Mouse (Mus musculus): Measurements from ENCODE around the gene Dock3. TPM values are rescaled to one million over a fixed set of nuclear protein-coding genes. Genes with fewer than 3 reads are reported as not detected.

Dock3 gene
- polyA plus RNA-seq, 1 experiment from 2014 or later: 0.69 TPM

GRCm38 (mm10) chr9:106934998-106935397 lies 296.7 kb downstream of the Dock3 start:
- H3K9ac ChIP-seq (replicated peaks; ENCODE audit: low read length): no peak overlapping the region

GRCm38 (mm10) chr9:106914878-106915277 lies 316.8 kb downstream of the Dock3 start:
- Histone ChIP-seq H3K4me3 (ENCODE audit: low read length) (no peak overlapping the region), H3K4me1 (ENCODE audit: insufficient read depth, low read length) (no peaks in the 10 kb centered on the region), H3K9ac (replicated peaks; ENCODE audit: low read length) (no peak overlapping the region), H3K27ac (ENCODE audit: low read length) (no peak overlapping the region), H3K9me3 (ENCODE audit: low read length) (no peaks in the 10 kb centered on the region), H3K36me3 (ENCODE audit: insufficient read depth, low read length) (no peaks in the 10 kb centered on the region), H3K4me2 (replicated peaks; ENCODE audit: low read depth, low read length) (no peak overlapping the region), H3K27me3 (ENCODE audit: insufficient read depth, low read length) (no peaks in the 10 kb centered on the region)
- 91% methylated on average over 6 of the region's 6 CpGs for WGBS
- ATAC-seq (ENCODE audit: low FRiP score, low TSS enrichment): no peak

More at GRCm38 (mm10) chr9:106934998-106935397, 296.7 kb downstream of the Dock3 start:
- H3K4me1 ChIP-seq (ENCODE audit: insufficient read depth, low read length): no peaks in the 10 kb centered on the region
- 79% methylated on average over 1 of the region's 1 CpGs for WGBS
- no peak overlapping the region for H3K27ac ChIP-seq (ENCODE audit: low read length)
- no peaks in the 10 kb centered on the region for H3K36me3 ChIP-seq (ENCODE audit: insufficient read depth, low read length)
- no peaks in the 10 kb centered on the region for H3K27me3 ChIP-seq (ENCODE audit: insufficient read depth, low read length)
- H3K9me3 ChIP-seq (ENCODE audit: low read length): no peaks in the 10 kb centered on the region
- no peak overlapping the region for H3K4me3 ChIP-seq (ENCODE audit: low read length)
- no peak overlapping the region for H3K4me2 ChIP-seq (replicated peaks; ENCODE audit: low read depth, low read length)
- ATAC-seq (ENCODE audit: low FRiP score, low TSS enrichment): no peak

GRCm38 (mm10) chr9:106913759-106914158 lies 317.9 kb downstream of the Dock3 start:
- 3% methylated on average over 1 of the region's 1 CpGs for WGBS
- no peaks in the 10 kb centered on the region for H3K36me3 ChIP-seq (ENCODE audit: insufficient read depth, low read length)
- no peak overlapping the region for H3K4me2 ChIP-seq (replicated peaks; ENCODE audit: low read depth, low read length)
- H3K9me3 ChIP-seq (ENCODE audit: low read length): no peaks in the 10 kb centered on the region
- H3K27me3 ChIP-seq (ENCODE audit: insufficient read depth, low read length): no peaks in the 10 kb centered on the region
- ATAC-seq (ENCODE audit: low FRiP score, low TSS enrichment): no peak
- no peak overlapping the region for H3K4me3 ChIP-seq (ENCODE audit: low read length)
- no peak overlapping the region for H3K27ac ChIP-seq (ENCODE audit: low read length)
- H3K4me1 ChIP-seq (ENCODE audit: insufficient read depth, low read length): no peaks in the 10 kb centered on the region
- H3K9ac ChIP-seq (replicated peaks; ENCODE audit: low read length): no peak overlapping the region

GRCm38 (mm10) chr9:106911624-106912023 lies 320.1 kb downstream of the Dock3 start:
- Histone ChIP-seq H3K9ac (replicated peaks; ENCODE audit: low read length) (no peak overlapping the region), H3K4me2 (replicated peaks; ENCODE audit: low read depth, low read length) (no peak overlapping the region), H3K9me3 (ENCODE audit: low read length) (no peaks in the 10 kb centered on the region), H3K4me1 (ENCODE audit: insufficient read depth, low read length) (no peaks in the 10 kb centered on the region), H3K27ac (ENCODE audit: low read length) (no peak overlapping the region), H3K4me3 (ENCODE audit: low read length) (no peak overlapping the region), H3K36me3 (ENCODE audit: insufficient read depth, low read length) (no peaks in the 10 kb centered on the region), H3K27me3 (ENCODE audit: insufficient read depth, low read length) (no peaks in the 10 kb centered on the region)
- WGBS: 79% methylated on average over 1 of the region's 1 CpGs
- no peak for ATAC-seq (ENCODE audit: low FRiP score, low TSS enrichment)

GRCm38 (mm10) chr9:106908715-106909114 lies 323.0 kb downstream of the Dock3 start:
- Histone ChIP-seq H3K27me3 (ENCODE audit: insufficient read depth, low read length) (no peaks in the 10 kb centered on the region), H3K36me3 (ENCODE audit: insufficient read depth, low read length) (no peaks in the 10 kb centered on the region), H3K27ac (ENCODE audit: low read length) (no peak overlapping the region), H3K4me2 (replicated peaks; ENCODE audit: low read depth, low read length) (no peak overlapping the region), H3K9me3 (ENCODE audit: low read length) (no peaks in the 10 kb centered on the region), H3K4me3 (ENCODE audit: low read length) (no peak overlapping the region), H3K4me1 (ENCODE audit: insufficient read depth, low read length) (no peaks in the 10 kb centered on the region), H3K9ac (replicated peaks; ENCODE audit: low read length) (no peak overlapping the region)
- 34% methylated on average over 5 of the region's 5 CpGs for WGBS
- no peak for ATAC-seq (ENCODE audit: low FRiP score, low TSS enrichment)

- Histone ChIP-seq H3K4me2 (replicated peaks; ENCODE audit: low read depth, low read length) (no peak overlapping the region), H3K27me3 (ENCODE audit: insufficient read depth, low read length) (no peaks in the 10 kb centered on the region), H3K36me3 (ENCODE audit: insufficient read depth, low read length) (no peaks in the 10 kb centered on the region), H3K4me1 (ENCODE audit: insufficient read depth, low read length) (no peaks in the 10 kb centered on the region), H3K9ac (replicated peaks; ENCODE audit: low read length) (no peak overlapping the region), H3K9me3 (ENCODE audit: low read length) (no peaks in the 10 kb centered on the region), H3K27ac (ENCODE audit: low read length) (no peak overlapping the region), H3K4me3 (ENCODE audit: low read length) (no peak overlapping the region)
- 79% methylated on average over 3 of the region's 3 CpGs for WGBS
- no peak for ATAC-seq (ENCODE audit: low FRiP score, low TSS enrichment)
These were observed 323.5 kb downstream of the Dock3 start for GRCm38 (mm10) chr9:106908174-106908573.

GRCm38 (mm10) chr9:106906597-106906996 lies 325.1 kb downstream of the Dock3 start:
- H3K4me3 ChIP-seq (ENCODE audit: low read length): no peak overlapping the region
- H3K36me3 ChIP-seq (ENCODE audit: insufficient read depth, low read length): no peaks in the 10 kb centered on the region
- no peak overlapping the region for H3K9ac ChIP-seq (replicated peaks; ENCODE audit: low read length)
- 90% methylated on average over 8 of the region's 8 CpGs for WGBS
- H3K27ac ChIP-seq (ENCODE audit: low read length): no peak overlapping the region
- no peaks in the 10 kb centered on the region for H3K27me3 ChIP-seq (ENCODE audit: insufficient read depth, low read length)
- H3K4me2 ChIP-seq (replicated peaks; ENCODE audit: low read depth, low read length): no peak overlapping the region
- ATAC-seq (ENCODE audit: low FRiP score, low TSS enrichment): no peak
- no peaks in the 10 kb centered on the region for H3K4me1 ChIP-seq (ENCODE audit: insufficient read depth, low read length)
- no peaks in the 10 kb centered on the region for H3K9me3 ChIP-seq (ENCODE audit: low read length)

- 16% methylated on average over 1 of the region's 1 CpGs for WGBS
- ATAC-seq (ENCODE audit: low FRiP score, low TSS enrichment): peak; percentile 27; the same call in 1 of the 2 replicates
- Histone ChIP-seq H3K4me2 (replicated peaks; ENCODE audit: low read depth, low read length) (no peak overlapping the region), H3K27ac (ENCODE audit: low read length) (no peak overlapping the region), H3K27me3 (ENCODE audit: insufficient read depth, low read length) (no peaks in the 10 kb centered on the region), H3K9me3 (ENCODE audit: low read length) (no peaks in the 10 kb centered on the region), H3K36me3 (ENCODE audit: insufficient read depth, low read length) (no peaks in the 10 kb centered on the region), H3K4me3 (ENCODE audit: low read length) (no peak overlapping the region), H3K4me1 (ENCODE audit: insufficient read depth, low read length) (no peaks in the 10 kb centered on the region), H3K9ac (replicated peaks; ENCODE audit: low read length) (no peak overlapping the region)
These were observed 327.9 kb downstream of the Dock3 start for GRCm38 (mm10) chr9:106903791-106904134.

- ATAC-seq (ENCODE audit: low FRiP score, low TSS enrichment): no peak
- WGBS: 77% methylated on average over 4 of the region's 4 CpGs
- H3K27me3 ChIP-seq (ENCODE audit: insufficient read depth, low read length): no peaks in the 10 kb centered on the region
These were observed 328.5 kb downstream of the Dock3 start for GRCm38 (mm10) chr9:106903099-106903790.

GRCm38 (mm10) chr9:106901596-106901995 lies 330.1 kb downstream of the Dock3 start:
- H3K27ac ChIP-seq (ENCODE audit: low read length): no peak overlapping the region
- H3K9ac ChIP-seq (replicated peaks; ENCODE audit: low read length): no peak overlapping the region
- no peak overlapping the region for H3K4me2 ChIP-seq (replicated peaks; ENCODE audit: low read depth, low read length)
- H3K4me3 ChIP-seq (ENCODE audit: low read length): no peak overlapping the region
- no peak for ATAC-seq (ENCODE audit: low FRiP score, low TSS enrichment)
- WGBS: 91% methylated on average over 7 of the region's 7 CpGs
- no peaks in the 10 kb centered on the region for H3K4me1 ChIP-seq (ENCODE audit: insufficient read depth, low read length)
- H3K9me3 ChIP-seq (ENCODE audit: low read length): no peaks in the 10 kb centered on the region
- no peaks in the 10 kb centered on the region for H3K27me3 ChIP-seq (ENCODE audit: insufficient read depth, low read length)
- H3K36me3 ChIP-seq (ENCODE audit: insufficient read depth, low read length): no peaks in the 10 kb centered on the region

More at GRCm38 (mm10) chr9:106903099-106903790, 328.5 kb downstream of the Dock3 start:
- H3K4me3 ChIP-seq (ENCODE audit: low read length): no peak overlapping the region
- H3K4me2 ChIP-seq (replicated peaks; ENCODE audit: low read depth, low read length): no peak overlapping the region
- H3K9me3 ChIP-seq (ENCODE audit: low read length): no peaks in the 10 kb centered on the region
- no peaks in the 10 kb centered on the region for H3K36me3 ChIP-seq (ENCODE audit: insufficient read depth, low read length)
- no peak overlapping the region for H3K9ac ChIP-seq (replicated peaks; ENCODE audit: low read length)
- no peak overlapping the region for H3K27ac ChIP-seq (ENCODE audit: low read length)
- no peaks in the 10 kb centered on the region for H3K4me1 ChIP-seq (ENCODE audit: insufficient read depth, low read length)

All from kidney, embryonic 16.5 days (tissue).